Mouse (Mus musculus) adrenal gland, postnatal 4 days (tissue): ENCODE results near the gene Mzf1. TPM values are rescaled to one million over a fixed set of nuclear protein-coding genes. Genes with fewer than 3 reads are reported as not detected.
"Not testable (repeated sequence)": the region's sequence is repeated elsewhere in the genome, so short reads cannot be mapped to it uniquely, and the experiment has no call there.

Experiments
- DNase-seq, 2 experiments: peaks; one replicate each; pipeline ENCODE4 v3.0.0; 2021 to 2022; ENCODE audit warnings: low spot score in 2 of 2, mixed read lengths in 2 of 2
- long read RNA-seq, 2 experiments: library from polyadenylated mRNA; stranded (forward); transcript quantifications; one replicate each; pipeline ENCODE4 v2.0.0; 2021
- total RNA-seq, 2 experiments: library from RNA; stranded (reverse); gene quantifications; 2 replicates each; pipeline ENCODE4 v1.2.3; 2021

The Mzf1 gene
- total RNA-seq, result 1 to 10 TPM; 5.5 to 6.0 TPM
- long read RNA-seq, experiment 1, partial matches to known transcripts, result 0 of 6 reads
- long read RNA-seq, experiment 1, other reads (novel, unspliced or antisense), result 4 of 6 reads
- long read RNA-seq, experiment 2, transcript Mzf1-205 (6 exons, 3,340 nt), result major isoform, 7 of 17 reads
- long read RNA-seq, experiment 2, partial matches to known transcripts, result 4 of 17 reads
- long read RNA-seq, experiment 2, other reads (novel, unspliced or antisense), result 4 of 17 reads

DNA sequence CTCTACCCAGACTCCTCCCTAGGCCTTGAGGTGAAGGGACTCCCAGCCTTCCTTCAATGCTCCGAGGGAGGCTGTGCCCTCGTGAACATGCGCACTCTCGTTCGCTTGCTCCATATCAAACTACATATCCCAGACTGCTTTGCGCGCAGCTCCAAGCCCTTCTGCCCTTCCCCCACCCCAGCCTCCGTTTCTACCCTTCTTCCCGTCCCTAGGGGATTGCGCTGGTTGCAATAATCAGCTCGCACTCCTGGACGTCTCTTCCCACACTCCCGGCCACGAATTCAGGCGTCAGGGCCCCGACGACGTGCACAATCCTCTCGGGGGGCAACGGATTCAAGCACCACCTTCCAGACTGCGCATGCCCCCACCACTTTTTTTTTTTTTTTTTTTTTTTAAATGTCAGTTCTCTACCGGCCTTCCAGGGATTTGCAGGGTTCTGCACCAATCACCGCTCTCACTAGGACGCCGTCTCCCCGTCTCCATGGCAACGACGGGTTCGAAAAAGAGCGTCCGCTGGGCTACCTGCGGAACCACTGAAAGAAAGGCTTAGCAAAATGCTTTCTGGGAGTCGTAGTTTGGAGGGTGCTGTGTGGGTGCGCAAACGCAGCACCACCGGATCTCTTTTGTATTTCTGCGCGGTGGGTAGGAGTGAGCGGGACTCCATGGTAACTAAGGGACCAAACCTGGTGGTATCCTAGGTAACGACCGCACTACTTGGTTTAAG, at the start of gene Mzf1:
Gene Mzf1, minus strand, starts transcription at position 478 of the 724 bp plus-strand sequence.
- DNase-seq, result peak; percentile 60 to 84

DNA sequence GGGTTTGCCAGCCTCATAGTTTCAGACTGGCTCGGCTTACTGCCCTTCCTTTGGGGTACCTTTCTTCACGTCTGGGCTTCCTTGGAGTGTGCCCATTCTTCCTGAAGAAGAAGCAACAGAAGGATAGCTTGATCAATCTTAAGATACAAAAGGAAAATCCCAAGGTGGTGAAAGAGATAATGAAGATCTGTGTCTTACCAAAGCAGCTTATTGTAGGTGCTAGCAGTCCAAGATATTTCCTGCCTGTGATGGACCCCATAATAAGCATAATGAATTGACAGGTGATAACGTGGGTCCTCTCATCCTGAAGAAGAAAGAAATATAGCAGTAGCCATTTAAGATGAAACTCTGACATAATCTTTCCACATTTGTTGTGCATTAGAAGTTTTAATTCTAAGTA, 40.5 kb upstream of the Mzf1 start, which contains the start of gene Vmn1r85:
Gene Vmn1r85, minus strand, starts transcription at position 101 of the 400 bp plus-strand sequence.
- no peak for DNase-seq

DNA sequence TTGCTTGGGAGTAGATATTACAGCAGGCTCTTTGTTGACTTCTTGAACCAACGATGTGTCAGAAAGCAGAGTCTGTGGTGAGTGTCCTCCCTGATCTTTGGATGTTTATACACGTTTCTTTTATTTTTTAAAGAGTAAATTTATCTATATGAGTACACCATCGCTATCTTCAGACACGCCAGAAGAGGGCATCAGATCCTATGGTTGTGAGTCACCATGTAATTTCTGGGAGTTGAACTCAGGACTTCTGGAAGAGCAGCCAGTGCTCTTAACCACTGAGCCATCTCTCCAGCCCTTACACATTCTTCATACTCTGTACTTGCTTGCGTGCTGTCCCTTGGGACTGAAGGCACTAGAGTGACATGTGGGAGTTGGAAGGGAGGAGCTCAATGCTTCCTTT, 17.7 kb upstream of the Mzf1 start:
- DNase-seq, result no peak

DNA sequence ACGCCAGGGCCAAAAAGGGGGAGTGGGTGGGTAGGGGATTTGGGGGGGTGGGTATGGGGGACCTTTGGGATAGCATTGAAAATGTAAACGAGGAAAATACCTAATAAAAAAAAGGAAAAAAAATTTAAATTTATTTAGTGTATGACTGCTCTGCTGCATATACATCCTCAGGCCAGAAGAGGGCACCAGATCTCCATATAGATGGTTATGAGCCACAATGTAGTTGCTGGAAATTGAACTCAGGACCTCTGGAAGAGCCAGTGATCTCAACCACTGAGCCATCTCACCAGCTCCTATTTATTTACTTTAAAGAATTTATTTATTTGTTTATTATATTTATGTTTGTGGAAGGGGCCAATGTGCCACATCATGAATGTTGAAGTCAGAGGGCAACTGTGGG, 8.8 kb upstream of the Mzf1 start:
- DNase-seq, result not testable (repeated sequence)

DNA sequence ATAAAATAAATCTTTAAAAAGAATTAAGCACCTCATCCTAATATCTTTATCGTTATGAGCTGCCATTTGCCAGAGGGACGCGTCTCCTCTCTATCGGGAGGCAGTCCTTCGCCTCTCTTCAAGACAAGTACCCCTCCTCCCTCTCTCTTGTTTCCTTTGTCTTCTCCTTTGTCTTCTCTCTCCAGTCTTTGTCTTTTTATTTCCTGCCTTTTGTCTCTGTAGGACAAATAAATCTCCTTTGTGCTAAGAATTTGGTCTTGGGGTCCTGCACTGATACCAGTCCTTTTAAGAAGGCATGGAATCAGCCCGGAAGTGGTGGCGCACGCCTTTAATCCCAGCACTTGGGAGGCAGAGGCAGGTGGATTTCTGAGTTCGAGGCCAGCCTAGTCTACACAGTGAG, 5.0 kb upstream of the Mzf1 start:
- no peak for DNase-seq

DNA sequence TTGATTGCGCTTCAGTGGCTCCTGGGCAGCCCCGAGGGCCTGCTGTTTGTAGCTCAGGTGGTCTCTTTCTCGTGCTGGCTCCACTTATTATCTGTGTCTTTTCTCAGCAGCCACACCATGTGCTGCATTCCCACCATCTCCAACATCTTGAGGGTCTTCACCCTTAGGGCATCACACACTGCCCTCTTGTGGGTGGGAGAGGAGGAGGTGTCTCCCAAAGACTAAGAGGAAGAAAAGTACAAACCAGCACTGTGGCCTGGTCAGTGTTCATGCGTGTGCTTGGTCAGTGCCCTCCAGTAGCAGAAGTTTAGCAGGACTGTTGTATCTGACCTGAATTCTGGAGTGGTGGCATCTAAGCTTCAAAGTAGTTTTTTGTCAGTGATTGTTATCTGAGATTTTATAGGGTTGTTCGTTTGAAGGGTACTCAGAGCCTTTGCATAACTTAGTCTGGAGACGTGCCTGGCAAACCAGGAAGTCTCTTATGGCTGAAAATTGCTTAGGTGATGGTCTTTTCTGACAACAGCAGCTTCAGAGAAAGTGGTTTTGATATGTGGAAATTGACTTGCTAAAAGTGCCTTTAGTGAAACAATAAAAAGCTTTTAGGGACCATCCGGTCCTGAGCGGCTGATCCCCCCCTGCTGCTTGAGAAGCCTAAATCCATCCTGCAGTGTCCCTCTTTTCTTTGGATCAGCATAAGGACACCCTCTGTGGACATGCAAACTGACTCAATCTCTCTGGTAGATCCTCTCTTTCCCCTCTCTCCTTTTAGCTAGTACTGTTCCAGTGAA, 2.5 kb upstream of the Mzf1 start:
- no peak for DNase-seq

DNA sequence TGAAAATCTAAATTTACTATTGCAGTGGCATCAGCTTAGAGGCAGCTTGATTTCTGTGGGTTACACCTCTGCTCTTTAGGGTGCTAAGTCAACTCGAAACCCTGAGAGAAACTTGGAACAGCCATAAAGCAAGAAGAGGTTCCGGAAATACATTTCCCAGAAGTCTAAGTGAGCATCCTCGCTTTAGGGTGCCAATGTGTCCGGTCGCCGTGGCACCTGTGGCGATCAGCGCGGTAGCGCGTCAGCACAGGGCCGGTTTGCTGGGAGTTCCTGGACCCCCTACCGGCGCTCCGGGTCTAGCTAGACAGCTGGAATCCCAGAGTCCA, 640 bp downstream of the Mzf1 start:
- DNase-seq, result no peak

DNA sequence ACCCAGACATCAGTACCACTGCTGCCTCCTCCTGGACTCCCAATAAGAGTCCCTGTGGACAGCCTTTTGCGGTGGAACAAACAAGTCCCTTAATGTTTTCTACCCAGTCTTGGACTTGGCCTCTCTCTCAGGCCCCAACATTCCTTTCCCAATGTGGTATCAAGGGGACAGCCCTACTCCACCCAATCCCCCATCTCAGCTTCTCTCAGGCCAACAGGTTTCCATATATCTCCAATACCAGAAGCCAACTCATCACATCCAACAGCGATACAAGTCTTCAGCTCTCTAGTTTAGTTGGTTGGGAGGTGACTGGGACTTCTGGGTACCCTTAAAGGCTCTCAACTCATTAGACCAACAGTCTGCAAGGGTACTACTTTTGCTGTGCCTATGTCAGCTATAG, 1.1 kb downstream of the Mzf1 start:
- no peak for DNase-seq

DNA sequence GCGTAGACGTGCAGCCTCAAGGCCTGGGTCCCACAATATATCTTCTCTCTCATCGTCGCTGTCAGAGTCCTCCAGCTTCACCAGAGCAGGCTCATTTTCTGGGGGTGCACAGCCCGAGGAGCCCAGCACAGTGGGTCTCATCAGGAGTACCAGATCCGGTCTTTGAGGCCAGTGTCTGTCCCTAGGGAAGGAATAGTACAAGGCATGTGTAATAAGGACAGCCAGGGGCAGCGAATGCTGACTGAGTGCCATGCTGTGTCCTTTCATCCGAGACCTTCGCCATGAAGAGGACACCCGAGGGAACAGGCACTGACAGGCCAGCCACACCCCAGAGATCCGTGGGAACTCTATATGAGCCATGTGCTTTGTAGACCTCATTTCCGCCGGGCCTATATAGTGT, 1.6 kb downstream of the Mzf1 start:
- DNase-seq, result no peak

DNA sequence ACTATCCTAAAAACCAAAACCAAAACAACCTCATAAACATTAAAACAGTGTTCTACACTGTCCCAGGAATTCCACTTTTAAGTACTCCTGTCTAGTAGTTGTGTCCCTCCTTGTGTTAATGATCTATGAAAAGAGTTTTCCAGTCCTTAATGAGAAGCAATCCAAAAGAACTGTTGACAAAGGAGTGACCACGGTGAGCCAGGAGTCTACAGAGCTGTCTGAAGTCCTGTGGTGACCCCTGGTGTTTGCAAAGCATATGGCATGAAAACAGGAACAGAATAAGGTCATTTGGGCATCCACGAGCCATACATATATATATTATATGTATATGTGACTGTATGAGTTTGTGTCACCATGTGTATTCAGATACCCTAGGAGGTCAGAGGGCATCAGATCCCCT, 8.5 kb downstream of the Mzf1 start:
- no peak for DNase-seq

DNA sequence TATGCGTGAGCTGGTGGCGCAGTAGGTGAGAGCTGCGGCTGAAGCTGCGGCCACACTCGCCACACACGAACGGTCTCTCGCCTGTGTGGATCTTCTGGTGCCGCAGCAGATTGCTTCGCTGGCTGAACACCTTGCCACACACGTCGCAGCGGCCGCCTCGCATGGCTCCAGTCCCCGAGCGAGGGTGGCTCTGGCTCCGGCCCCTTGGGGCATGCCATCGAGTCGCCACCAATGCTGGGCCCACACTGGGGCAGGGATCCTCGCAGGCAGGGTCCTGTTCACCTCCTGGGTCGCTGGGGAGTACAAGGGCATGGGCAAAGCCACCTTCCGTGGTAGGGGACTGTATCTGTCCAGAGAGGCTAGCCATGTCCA, 10.3 kb downstream of the Mzf1 start:
- no peak for DNase-seq

DNA sequence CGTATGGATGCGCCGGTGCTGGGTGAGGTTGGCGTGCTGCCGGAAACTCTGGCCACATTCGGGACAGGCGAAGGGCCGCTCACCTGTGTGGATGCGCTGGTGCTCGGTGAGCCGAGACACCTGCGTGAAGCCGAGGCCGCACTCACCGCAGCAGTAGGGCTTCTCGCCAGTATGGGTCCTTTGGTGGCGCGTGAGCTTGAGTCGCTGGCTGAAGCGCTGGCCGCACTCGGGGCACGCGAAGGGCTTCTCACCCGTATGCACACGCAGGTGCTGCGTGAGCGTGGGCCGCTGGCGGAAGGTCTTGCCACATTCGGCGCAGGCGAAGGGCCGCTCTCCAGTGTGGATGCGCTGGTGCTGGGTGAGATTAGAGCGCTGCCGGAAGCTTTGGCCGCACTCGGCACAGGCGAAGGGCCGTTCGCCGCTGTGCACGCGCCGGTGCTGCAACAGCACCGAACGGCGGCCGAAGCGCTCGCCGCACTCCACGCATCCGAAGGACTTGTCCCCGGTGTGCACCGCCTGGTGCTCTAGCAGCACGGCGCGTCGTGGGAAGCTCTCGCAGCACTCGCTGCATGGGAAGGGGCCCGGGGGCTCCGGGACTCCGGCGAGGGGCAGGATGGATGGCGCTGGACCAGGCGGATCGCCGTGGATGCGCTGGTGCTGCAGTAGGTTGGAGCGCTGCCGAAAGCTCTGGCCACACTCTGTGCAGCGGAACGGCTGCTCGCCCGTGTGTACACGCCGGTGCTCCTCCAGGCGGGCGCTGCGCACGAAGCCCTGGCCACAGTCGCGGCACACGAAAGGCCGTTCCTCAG, 10.9 kb downstream of the Mzf1 start:
- DNase-seq, result no peak

DNA sequence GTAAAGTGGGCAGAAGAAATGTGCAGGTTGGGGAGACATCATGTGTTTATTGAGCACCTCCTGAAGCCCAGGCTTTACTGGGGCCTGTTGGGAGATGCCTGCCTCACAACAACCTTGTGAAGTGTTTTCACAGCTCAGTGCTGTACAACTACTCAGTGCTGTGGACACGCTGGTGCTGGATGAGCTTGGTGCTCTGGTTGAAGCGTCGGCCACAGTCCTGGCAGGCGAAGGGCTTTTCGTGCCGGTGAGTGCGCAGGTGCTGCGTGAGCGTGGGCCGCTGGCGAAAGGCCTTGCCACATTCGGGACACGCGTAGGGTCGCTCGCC, 11.5 kb downstream of the Mzf1 start:
- DNase-seq, result no peak

DNA sequence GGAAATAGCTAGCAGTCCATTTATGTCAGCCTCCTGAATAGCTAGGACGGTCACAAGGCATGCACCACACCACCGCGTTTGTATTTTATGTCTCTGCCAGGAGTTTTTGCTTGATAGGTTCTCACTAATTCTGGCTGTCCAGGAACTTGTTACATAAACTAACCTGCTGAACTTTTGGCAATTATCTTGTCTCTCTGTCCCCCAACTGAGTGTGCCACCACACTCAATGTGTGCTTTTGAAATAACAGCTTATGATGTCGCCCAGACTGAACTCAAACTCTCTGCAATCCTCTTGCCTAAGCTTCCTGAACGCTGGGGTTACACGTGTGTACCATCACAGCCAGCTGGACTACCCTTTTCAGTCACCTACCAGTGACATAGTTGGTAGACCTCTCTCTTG, 12.1 kb downstream of the Mzf1 start:
- no peak for DNase-seq

DNA sequence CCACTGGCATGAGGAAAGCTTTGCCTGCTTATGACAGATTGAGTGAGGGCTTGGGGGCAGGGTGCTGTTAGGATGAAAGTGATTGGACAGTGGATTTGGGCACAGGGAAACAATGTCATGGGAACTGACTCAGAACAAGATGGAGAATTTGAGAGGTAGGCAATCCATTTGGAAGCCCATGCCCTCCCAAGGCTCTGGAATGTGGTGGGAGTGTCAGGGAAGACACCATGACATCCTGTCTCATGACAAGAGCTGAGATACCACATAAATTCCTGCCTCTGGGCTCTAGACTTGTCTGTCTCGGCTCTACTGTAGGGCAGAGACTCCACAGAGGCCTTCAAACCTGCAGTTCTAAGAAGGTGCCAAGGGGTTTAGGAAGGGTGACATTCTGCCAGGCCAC, 13.3 kb downstream of the Mzf1 start:
- no peak for DNase-seq

DNA sequence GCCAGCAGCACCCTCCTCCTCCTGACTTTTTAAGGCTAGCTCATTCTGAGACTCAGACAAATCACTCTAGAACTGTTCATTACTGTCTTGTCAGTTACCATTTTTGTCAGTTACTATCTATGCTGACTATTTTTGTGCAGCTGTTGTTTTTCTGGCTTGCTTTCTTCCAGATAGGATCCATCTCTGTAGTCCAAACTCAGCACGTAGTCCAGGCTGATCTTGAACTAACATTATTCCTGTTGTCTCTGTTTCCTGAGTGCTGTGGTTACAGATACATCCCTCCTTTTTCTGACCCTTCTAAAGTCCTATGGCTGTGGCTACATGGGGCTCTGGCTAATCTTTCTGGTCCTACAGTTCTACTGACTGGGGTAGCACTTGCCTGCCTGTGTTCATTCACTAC, 15.4 kb downstream of the Mzf1 start:
- no peak for DNase-seq

DNA sequence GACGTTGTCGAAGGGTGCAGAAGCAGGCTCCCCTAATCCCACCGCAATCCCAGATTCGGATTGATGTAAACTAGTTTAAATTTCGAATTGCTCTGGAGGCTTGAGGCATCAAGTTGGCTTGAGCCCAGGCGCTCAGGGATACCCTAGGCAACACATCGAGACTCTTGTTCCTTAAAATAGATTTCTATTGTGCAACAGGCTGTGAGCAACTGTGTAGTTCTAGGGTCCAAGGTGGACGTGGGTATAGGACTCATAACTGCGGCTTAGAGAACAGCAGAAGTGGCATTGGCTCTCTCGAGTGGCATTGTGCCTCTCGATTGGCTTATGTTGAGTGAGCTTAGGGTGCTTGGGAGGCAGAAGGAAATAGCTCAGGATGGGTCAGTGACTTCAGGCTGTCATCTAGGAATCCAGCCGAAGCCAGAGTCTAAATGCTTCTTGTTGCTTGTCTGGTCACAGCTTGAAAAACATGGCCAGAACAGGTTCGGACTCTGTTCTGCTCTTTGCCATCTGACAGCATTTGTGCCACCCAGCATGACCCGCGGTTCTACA, 15.9 kb downstream of the Mzf1 start:
- DNase-seq, result no peak

DNA sequence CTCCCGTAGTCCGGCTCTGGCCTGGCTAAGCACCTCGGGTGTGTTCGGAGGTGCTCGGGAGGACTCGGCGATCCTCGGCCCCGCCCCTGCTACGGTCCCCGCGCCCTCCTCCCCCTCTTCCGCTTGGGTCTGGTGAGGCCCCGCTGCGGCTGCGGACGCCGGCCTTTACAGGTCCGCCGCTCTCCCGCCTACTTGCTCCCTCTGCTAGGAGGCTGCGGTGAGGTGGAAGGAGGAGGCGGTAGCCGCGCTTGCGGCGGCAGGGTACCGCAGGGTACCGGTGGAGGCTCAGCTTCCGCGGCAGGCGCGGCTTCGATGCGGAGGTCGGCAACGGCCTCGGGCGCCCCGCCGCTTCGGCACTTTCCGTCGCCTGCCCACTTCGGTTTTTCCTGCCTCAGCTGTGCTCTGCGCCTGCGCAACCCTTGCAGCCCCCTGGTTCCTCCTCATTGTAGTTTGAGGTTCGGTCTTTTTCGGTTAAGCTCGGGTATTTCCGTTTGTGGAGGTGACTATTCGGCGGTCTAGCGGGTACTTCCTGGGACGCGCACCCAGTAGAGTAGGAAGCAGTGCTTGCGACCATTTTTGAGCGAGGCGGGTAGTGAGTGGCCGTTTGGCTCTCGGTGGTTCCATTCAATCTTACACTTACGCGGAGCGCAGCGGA, 16.5 kb downstream of the Mzf1 start, which contains the start of gene Ube2m:
Gene Ube2m, minus strand, starts transcription at position 375 of the 655 bp plus-strand sequence.
- DNase-seq, result peak; percentile 95 to 99

DNA sequence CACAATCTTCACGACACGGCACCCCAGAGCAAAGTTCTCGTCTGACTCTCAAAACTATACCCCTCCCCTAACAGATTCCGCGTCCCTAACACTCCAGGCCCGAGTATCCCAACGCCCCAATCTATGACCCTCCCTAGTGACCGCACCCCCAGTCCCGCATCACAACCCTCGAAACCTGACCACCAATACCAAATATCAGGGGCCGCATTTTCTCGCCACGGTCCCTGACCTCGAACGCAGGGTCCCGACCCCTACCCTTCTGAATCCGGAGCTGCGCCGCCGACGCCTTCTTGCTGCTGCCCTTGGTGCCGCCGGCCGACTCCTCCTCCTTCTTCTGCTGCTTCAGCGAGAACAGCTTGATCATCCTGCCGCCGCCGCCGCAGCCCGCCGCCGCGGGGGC, 17.2 kb downstream of the Mzf1 start:
- no peak for DNase-seq

DNA sequence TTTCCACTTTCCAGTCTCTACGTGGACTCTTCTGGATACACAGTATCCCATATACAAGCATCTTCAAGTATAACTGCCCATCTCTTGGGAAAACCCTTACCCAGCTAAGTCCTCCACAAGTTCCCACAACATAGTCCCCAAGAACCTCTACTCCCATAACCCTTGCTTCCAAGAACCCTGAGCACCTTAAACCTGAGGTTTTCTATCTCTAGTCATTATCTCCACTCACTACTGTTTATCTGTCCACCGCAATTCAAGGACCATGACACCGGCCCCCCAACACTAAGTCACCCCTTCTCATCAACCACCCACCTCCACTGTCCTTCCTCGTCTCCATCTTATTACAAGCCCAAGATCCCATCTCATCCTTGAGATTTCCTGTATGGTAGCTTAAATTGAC, 17.8 kb downstream of the Mzf1 start:
- no peak for DNase-seq
